Mouse (Mus musculus): ENCODE data around the gene Fh1. TPM values are rescaled to one million over a fixed set of nuclear protein-coding genes. Genes with fewer than 3 reads are reported as not detected.

Gene Fh1
- total and polyA plus RNA-seq, 3 experiments: 257 to 594 (median 504) TPM

DNA sequence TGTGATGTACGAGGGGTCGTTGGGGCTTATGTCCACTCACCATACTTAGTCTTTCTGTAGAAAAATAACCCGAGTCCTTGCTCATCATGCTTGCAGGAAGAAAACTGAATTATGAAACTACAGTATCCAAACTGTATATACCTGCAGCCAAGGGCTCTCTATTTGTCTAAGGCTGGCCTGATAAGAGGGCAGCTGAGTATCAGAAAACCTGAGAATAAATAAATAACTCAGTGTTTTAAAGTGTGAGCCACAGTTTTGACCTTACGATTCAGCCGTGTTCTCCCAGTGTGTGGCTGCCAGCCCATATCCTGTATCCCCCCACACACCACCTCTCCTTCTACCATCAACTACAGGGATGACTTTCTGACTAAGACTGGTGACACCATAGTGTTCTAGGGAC is 38.8 kb downstream of the Fh1 start:
- Histone ChIP-seq H3K27me3 (ENCODE audit: control insufficient read depth, insufficient read depth, low read length) (no peaks in the 10 kb centered on the region), H3K9ac (ENCODE audit: low read depth, low read length) (no peak overlapping the region), H3K4me1 (ENCODE audit: control insufficient read depth, insufficient read depth, low read length) (no peaks in the 10 kb centered on the region), H3K4me3 (no peak overlapping the region), H3K79me2 (replicated peaks; ENCODE audit: control insufficient read depth, insufficient read depth, low read length) (no peaks in the 10 kb centered on the region), H3K36me3 (ENCODE audit: control insufficient read depth, insufficient read depth, low read length) (no peaks in the 10 kb centered on the region), H3K27ac (no peak overlapping the region)
- no peak for TF ChIP-seq POLR2A (IDR thresholded peaks at IDR 0.05; ENCODE audit: insufficient read depth, low read depth, low read length)
- DNase-seq: no peak
- intact Hi-C loops (cut with DNase I): no loop called here
- WGBS: 62% methylated on average over 5 of the region's 5 CpGs

DNA sequence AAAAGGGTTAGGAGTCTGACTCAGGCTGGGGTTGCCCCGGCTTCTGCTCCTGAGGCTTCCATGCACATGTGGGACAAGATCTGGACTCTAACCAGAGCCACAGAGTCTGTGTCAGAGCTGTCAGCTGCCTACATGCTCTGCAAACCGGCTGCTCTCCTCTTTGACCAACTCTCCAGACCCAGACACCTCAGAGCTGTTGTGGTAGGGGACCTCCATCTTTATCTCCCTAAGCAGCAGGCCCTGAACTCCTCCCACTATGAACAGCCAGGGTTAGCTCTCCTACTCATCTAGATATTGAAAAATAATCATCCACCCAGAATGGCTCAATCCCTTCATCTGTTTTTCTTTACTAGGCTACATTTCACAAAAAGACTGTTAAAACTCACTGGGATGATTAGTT is 40.2 kb downstream of the Fh1 start:
- intact Hi-C loops (cut with DNase I): no loop called here

DNA sequence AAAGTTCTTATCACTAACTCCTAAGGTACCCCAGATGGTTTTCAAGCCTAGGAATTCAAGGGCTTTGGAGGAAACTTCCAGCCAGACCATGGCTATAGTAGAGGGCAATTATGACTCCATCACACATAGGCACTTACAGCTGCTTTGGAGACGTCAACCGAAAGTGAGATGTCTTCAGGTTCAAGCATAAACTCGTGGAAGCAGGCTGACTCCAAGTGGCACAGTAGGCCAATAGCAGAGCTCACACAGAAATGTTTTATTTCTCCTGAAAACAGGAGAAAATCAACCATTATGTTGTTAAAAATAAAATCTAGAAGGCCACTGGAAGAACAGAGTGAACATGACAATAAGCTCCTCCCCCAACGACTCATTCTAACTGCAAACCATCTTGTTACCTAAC is 42.6 kb downstream of the Fh1 start:
- Histone ChIP-seq H3K79me2 (replicated peaks; ENCODE audit: control insufficient read depth, insufficient read depth, low read length) (no peaks in the 10 kb centered on the region), H3K36me3 (ENCODE audit: control insufficient read depth, insufficient read depth, low read length) (no peaks in the 10 kb centered on the region), H3K27me3 (ENCODE audit: control insufficient read depth, insufficient read depth, low read length) (no peaks in the 10 kb centered on the region), H3K4me1 (ENCODE audit: control insufficient read depth, insufficient read depth, low read length) (no peaks in the 10 kb centered on the region), H3K4me3 (no peak overlapping the region), H3K9ac (ENCODE audit: low read depth, low read length) (no peak overlapping the region), H3K27ac (no peak overlapping the region)
- intact Hi-C loops (cut with DNase I): no loop called here
- no peak for DNase-seq
- TF ChIP-seq CTCF (IDR thresholded peaks at IDR 0.05) (no peak), EP300 (IDR thresholded peaks at IDR 0.05; ENCODE audit: insufficient read depth, low read depth, low read length) (no peak), POLR2A (IDR thresholded peaks at IDR 0.05; ENCODE audit: insufficient read depth, low read depth, low read length) (no peak)
- 78% methylated on average over 4 of the region's 4 CpGs for WGBS

More for the DNA sequence above, 40.2 kb downstream of the Fh1 start:
- no peak for TF ChIP-seq POLR2A (IDR thresholded peaks at IDR 0.05; ENCODE audit: insufficient read depth, low read depth, low read length)
- no peak for TF ChIP-seq EP300 (IDR thresholded peaks at IDR 0.05; ENCODE audit: insufficient read depth, low read depth, low read length)
- no peak for TF ChIP-seq CTCF (IDR thresholded peaks at IDR 0.05)
- no peak overlapping the region for H3K27ac ChIP-seq
- no peaks in the 10 kb centered on the region for H3K36me3 ChIP-seq (ENCODE audit: control insufficient read depth, insufficient read depth, low read length)
- H3K9ac ChIP-seq (ENCODE audit: low read depth, low read length): no peak overlapping the region
- H3K79me2 ChIP-seq (replicated peaks; ENCODE audit: control insufficient read depth, insufficient read depth, low read length): no peaks in the 10 kb centered on the region
- DNase-seq: no peak
- H3K4me1 ChIP-seq (ENCODE audit: control insufficient read depth, insufficient read depth, low read length): no peaks in the 10 kb centered on the region
- WGBS: 66% methylated on average over 2 of the region's 2 CpGs
- no peaks in the 10 kb centered on the region for H3K27me3 ChIP-seq (ENCODE audit: control insufficient read depth, insufficient read depth, low read length)
- H3K4me3 ChIP-seq: no peak overlapping the region

DNA sequence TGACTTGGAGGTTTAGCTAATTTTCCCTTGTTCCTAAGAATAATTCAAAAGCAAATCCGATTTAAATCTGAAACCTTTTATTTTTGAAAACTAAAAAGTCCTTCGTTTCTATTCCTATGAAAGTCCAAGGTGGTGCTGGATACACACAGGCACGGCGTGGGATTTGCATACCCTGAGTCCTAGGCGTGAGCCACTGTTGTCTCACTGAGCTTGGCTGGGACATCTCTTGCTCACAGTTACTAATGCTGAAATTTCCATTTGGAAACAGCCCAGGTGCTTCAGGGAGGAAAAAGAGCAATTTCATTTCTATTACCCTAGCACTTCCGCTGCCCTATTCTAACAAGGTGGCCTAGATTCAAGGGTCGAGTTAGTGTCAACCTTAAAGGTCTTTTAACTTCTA is 45.1 kb downstream of the Fh1 start:
- no peak for DNase-seq
- H3K27me3 ChIP-seq (ENCODE audit: control insufficient read depth, insufficient read depth, low read length): no peaks in the 10 kb centered on the region
- no peaks in the 10 kb centered on the region for H3K36me3 ChIP-seq (ENCODE audit: control insufficient read depth, insufficient read depth, low read length)
- no peaks in the 10 kb centered on the region for H3K79me2 ChIP-seq (replicated peaks; ENCODE audit: control insufficient read depth, insufficient read depth, low read length)
- H3K9ac ChIP-seq (ENCODE audit: low read depth, low read length): no peak overlapping the region
- H3K27ac ChIP-seq: no peak overlapping the region
- no peak overlapping the region for H3K4me3 ChIP-seq
- no peaks in the 10 kb centered on the region for H3K4me1 ChIP-seq (ENCODE audit: control insufficient read depth, insufficient read depth, low read length)
- intact Hi-C loops (cut with DNase I): no loop called here
- 89% methylated on average over 7 of the region's 7 CpGs for WGBS
- TF ChIP-seq EP300 (IDR thresholded peaks at IDR 0.05; ENCODE audit: insufficient read depth, low read depth, low read length) (no peak), CTCF (IDR thresholded peaks at IDR 0.05) (no peak), POLR2A (IDR thresholded peaks at IDR 0.05; ENCODE audit: insufficient read depth, low read depth, low read length) (no peak)

DNA sequence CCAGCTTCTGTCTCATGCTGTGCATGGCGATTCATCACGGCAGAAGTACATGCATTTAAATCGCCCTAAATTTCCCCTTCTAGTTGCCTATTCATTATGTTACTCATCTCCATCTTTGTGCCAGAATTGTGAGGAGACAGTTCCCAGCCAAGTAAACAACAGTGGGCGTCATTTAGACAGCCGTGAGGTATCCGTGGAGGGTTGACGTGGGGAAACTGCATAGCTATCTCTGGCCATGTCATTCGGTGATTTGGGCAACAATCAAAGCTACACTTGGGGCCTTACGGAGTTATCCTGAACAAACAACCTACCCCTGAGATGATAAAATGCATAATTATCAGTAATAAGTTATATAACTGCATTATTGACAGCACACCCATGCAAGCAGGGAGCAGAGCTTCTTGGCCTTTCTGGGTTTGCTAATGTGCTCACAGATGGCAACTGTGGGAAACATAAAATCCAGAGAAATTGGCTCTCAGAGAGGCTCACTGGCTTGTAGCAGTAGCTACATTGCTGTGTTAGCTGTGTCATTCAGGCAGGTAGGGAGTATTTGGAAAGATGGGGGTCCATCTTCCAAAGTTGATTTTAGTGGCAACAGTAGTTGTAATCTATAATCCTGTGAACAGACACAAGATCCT is 45.7 kb downstream of the Fh1 start:
- no peak overlapping the region for H3K4me3 ChIP-seq
- H3K27ac ChIP-seq: no peak overlapping the region
- intact Hi-C loops (cut with DNase I): no loop called here
- no peak for TF ChIP-seq EP300 (IDR thresholded peaks at IDR 0.05; ENCODE audit: insufficient read depth, low read depth, low read length)
- no peak for TF ChIP-seq CTCF (IDR thresholded peaks at IDR 0.05)
- no peak for TF ChIP-seq POLR2A (IDR thresholded peaks at IDR 0.05; ENCODE audit: insufficient read depth, low read depth, low read length)
- DNase-seq: no peak
- no peaks in the 10 kb centered on the region for H3K36me3 ChIP-seq (ENCODE audit: control insufficient read depth, insufficient read depth, low read length)
- no peaks in the 10 kb centered on the region for H3K79me2 ChIP-seq (replicated peaks; ENCODE audit: control insufficient read depth, insufficient read depth, low read length)
- H3K27me3 ChIP-seq (ENCODE audit: control insufficient read depth, insufficient read depth, low read length): no peaks in the 10 kb centered on the region
- no peaks in the 10 kb centered on the region for H3K4me1 ChIP-seq (ENCODE audit: control insufficient read depth, insufficient read depth, low read length)
- WGBS: 73% methylated on average over 9 of the region's 9 CpGs
- H3K9ac ChIP-seq (ENCODE audit: low read depth, low read length): no peak overlapping the region

DNA sequence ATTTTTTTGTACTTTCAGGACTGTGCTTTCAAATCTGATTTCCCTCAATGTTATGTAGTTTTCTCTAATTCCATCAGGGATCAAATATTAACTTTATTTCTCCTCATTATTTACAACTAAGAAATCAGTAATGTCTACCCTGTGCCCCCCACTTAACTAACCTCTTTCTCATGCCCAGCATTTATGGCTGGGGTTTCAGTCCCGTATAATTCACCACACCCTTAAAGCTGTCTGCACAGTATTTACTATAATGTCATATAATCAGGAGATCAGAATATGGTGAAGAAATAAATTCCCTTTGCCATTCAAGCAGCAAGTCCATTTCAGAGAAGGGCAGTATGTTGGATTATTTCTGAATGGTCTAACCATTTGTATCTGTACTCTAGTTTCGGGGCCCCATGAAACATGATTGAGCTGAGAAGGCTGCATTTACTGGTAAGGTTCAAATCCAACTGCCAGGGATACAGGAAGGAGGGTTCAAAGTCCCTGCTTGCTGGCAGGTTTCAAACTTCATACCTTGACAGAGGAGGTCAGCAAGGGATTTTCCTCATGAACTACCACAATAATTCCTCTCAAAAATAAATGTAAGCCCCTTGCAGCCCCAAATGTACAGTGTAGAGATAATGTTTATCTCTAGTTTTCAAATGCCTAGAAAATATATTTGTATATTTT is 46.9 kb downstream of the Fh1 start:
- TF ChIP-seq EP300 (IDR thresholded peaks at IDR 0.05; ENCODE audit: insufficient read depth, low read depth, low read length): no peak
- no peak for TF ChIP-seq CTCF (IDR thresholded peaks at IDR 0.05)
- TF ChIP-seq POLR2A (IDR thresholded peaks at IDR 0.05; ENCODE audit: insufficient read depth, low read depth, low read length): no peak
- H3K36me3 ChIP-seq (ENCODE audit: control insufficient read depth, insufficient read depth, low read length): no peaks in the 10 kb centered on the region
- no peak overlapping the region for H3K4me3 ChIP-seq
- no peak for DNase-seq
- H3K27ac ChIP-seq: no peak overlapping the region
- H3K79me2 ChIP-seq (replicated peaks; ENCODE audit: control insufficient read depth, insufficient read depth, low read length): no peaks in the 10 kb centered on the region
- 70% methylated on average over 2 of the region's 2 CpGs for WGBS
- H3K4me1 ChIP-seq (ENCODE audit: control insufficient read depth, insufficient read depth, low read length): no peaks in the 10 kb centered on the region
- H3K27me3 ChIP-seq (ENCODE audit: control insufficient read depth, insufficient read depth, low read length): no peaks in the 10 kb centered on the region
- intact Hi-C loops (cut with DNase I): no loop called here
- no peak overlapping the region for H3K9ac ChIP-seq (ENCODE audit: low read depth, low read length)
